Mouse (Mus musculus) intestine, embryonic 15.5 days (tissue): ENCODE data around the gene Npm1. TPM values are rescaled to one million over a fixed set of nuclear protein-coding genes. Genes with fewer than 3 reads are reported as not detected.

ENCODE experiments used
- ATAC-seq: fragments of 200-750 bp; cut with Nextera tagmentation; 2 replicates; pipeline ENCODE4 v1.8.0; 2017; ENCODE audit warnings: moderate TSS enrichment, moderate library complexity
- H3K27ac ChIP-seq: fragments of 300-500 bp; sonication (generic); 2 replicates; pipeline ENCODE4 v1.5.1; 2015; ENCODE audit warnings: mild to moderate bottlenecking, inconsistent platforms
- H3K27me3 ChIP-seq: fragments of 300-500 bp; sonication (generic); replicated peaks from 2 replicates; pipeline ENCODE4 v1.6.1; 2015; ENCODE audit warnings: inconsistent platforms
- H3K36me3 ChIP-seq: fragments of 300-500 bp; sonication (generic); 2 replicates; pipeline ENCODE4 v1.6.1; 2015; ENCODE audit warnings: inconsistent platforms
- H3K4me1 ChIP-seq: fragments of 300-500 bp; sonication (generic); replicated peaks from 2 replicates; pipeline ENCODE4 v1.6.1; 2015; ENCODE audit warnings: inconsistent platforms
- H3K4me2 ChIP-seq: fragments of 300-500 bp; sonication (generic); replicated peaks from 2 replicates; pipeline ENCODE4 v1.6.1; 2015; ENCODE audit warnings: mild to moderate bottlenecking, inconsistent platforms
- H3K4me3 ChIP-seq: fragments of 300-500 bp; sonication (generic); replicated peaks from 2 replicates; pipeline ENCODE4 v1.5.1; 2015; ENCODE audit warnings: inconsistent platforms
- H3K9ac ChIP-seq: fragments of 300-500 bp; sonication (generic); 2 replicates; pipeline ENCODE4 v1.6.1; 2015; ENCODE audit warnings: inconsistent platforms
- H3K9me3 ChIP-seq: fragments of 300-500 bp; sonication (generic); 2 replicates; pipeline ENCODE4 v1.6.1; 2016; ENCODE audit warnings: inconsistent platforms
- WGBS: fragments of 180-500 bp; shearing (Covaris S2); methylation state at CpG from one replicate; pipeline ENCODE4 v1.1.7; 2015; 5-methylcytosine and 5-hydroxymethylcytosine counted together
- polyA plus RNA-seq: library from polyadenylated mRNA; unstranded; fragments of >200 nt; fragmentation: Nextera tagmentation; extraction: Ambion mirVana; gene quantifications from 2 replicates; pipeline ENCODE4 v1.2.1, GENCODE M21; 2015

Gene Npm1
- polyA plus RNA-seq, 1 experiment from 2014 or later = 1,035 TPM

- peaks cover 30% of the 10 kb centered on the region for H3K4me1 ChIP-seq
- no peak overlapping the region for H3K4me3 ChIP-seq
- 23% methylated on average over 22 of the region's 22 CpGs for WGBS
- H3K9me3 ChIP-seq = no peaks in the 10 kb centered on the region
- H3K27me3 ChIP-seq = peaks cover 91% of the 10 kb centered on the region
- H3K27ac ChIP-seq = no peak overlapping the region
- no peak overlapping the region for H3K9ac ChIP-seq
- no peak overlapping the region for H3K4me2 ChIP-seq
- ATAC-seq = no peak
- H3K36me3 ChIP-seq = no peaks in the 10 kb centered on the region
Measured at GRCm38 (mm10) chr11:33198351-33199116, 35.5 kb upstream of the Npm1 start.

GRCm38 (mm10) chr11:33197673-33198072 lies 34.7 kb upstream of the Npm1 start:
- Histone ChIP-seq H3K9ac (no peak overlapping the region), H3K4me3 (no peak overlapping the region), H3K4me1 (peaks cover 22% of the 10 kb centered on the region), H3K27me3 (peaks cover 89% of the 10 kb centered on the region), H3K9me3 (no peaks in the 10 kb centered on the region), H3K4me2 (no peak overlapping the region), H3K27ac (no peak overlapping the region), H3K36me3 (no peaks in the 10 kb centered on the region)
- no peak for ATAC-seq
- WGBS = 24% methylated on average over 15 of the region's 15 CpGs

DNA sequence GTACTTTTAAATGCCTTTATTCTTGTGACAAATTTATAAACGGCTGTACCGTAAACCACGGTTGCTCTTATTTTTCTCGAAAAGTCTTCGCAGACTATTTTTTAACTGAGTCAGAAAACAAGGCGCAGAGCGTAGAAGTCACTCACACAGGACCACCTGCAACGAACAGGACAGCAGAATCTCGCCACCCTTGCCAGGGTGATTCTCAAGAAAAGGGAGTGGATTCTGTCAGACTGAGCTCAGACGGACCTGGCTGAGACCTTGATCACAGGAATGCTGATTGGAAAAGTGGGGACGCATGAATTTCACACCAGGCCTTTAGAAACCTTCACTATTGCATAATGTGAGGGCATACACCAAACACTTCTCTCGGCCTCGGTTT lies 34.1 kb upstream of the Npm1 start:
- H3K4me2 ChIP-seq = no peak overlapping the region
- H3K9ac ChIP-seq = no peak overlapping the region
- H3K4me1 ChIP-seq = peaks cover 18% of the 10 kb centered on the region
- no peak overlapping the region for H3K4me3 ChIP-seq
- H3K27ac ChIP-seq = no peak overlapping the region
- no peaks in the 10 kb centered on the region for H3K9me3 ChIP-seq
- H3K27me3 ChIP-seq = peaks cover 84% of the 10 kb centered on the region
- 26% methylated on average over 13 of the region's 13 CpGs for WGBS
- no peak for ATAC-seq
- H3K36me3 ChIP-seq = no peaks in the 10 kb centered on the region

DNA sequence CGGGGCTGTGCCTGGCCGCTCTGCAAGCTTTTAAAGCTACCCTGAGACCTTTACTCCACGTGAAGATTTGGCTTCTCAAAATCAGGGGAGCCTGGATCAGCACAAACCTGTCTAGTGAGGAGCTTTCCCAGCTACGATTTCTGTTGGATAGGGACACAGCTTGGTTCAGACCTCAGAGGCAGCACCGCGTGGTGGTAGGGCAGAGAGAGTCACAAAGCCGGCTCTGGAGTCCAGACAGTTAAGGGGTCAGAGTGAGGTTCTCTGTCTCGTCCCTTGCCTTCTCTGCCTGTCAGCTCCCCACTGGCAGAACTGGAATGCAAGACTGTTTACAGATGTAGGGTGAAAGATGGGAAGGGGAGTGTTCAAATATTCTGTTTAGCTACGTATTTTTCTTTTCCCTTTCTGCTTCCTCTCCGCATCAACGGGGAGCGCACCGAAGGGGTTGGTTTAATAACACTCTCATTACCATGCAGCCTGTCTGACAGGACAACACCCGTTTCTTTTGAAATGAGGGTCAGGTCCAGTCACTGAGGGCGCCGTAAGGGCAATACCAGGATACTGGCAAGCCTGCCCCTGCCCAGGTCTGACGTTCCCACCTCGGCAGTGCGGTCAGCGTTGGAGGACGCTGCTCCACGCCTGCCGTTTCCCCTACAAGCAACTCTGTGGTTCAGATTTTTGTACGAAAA lies 33.6 kb upstream of the Npm1 start:
- 7% methylated on average over 24 of the region's 24 CpGs for WGBS
- ATAC-seq = no peak

GRCm38 (mm10) chr11:33195531-33196446 lies 32.8 kb upstream of the Npm1 start:
- Histone ChIP-seq H3K27ac (no peak overlapping the region), H3K9ac (no peak overlapping the region), H3K4me3 (no peak overlapping the region), H3K4me1 (peaks cover 9% of the 10 kb centered on the region), H3K4me2 (no peak overlapping the region), H3K27me3 (peaks cover 80% of the 10 kb centered on the region), H3K36me3 (no peaks in the 10 kb centered on the region), H3K9me3 (no peaks in the 10 kb centered on the region)
- ATAC-seq = no peak
- 8% methylated on average over 25 of the region's 25 CpGs for WGBS

More for the DNA sequence above, 33.6 kb upstream of the Npm1 start:
- no peak overlapping the region for H3K9ac ChIP-seq
- peaks cover 17% of the 10 kb centered on the region for H3K4me1 ChIP-seq
- H3K27me3 ChIP-seq = peaks cover 80% of the 10 kb centered on the region
- no peaks in the 10 kb centered on the region for H3K9me3 ChIP-seq
- H3K36me3 ChIP-seq = no peaks in the 10 kb centered on the region
- H3K27ac ChIP-seq = no peak overlapping the region
- no peak overlapping the region for H3K4me2 ChIP-seq
- no peak overlapping the region for H3K4me3 ChIP-seq

- WGBS = 26% methylated on average over 7 of the region's 7 CpGs
- Histone ChIP-seq H3K4me3 (no peak overlapping the region), H3K36me3 (no peaks in the 10 kb centered on the region), H3K27me3 (peaks cover 73% of the 10 kb centered on the region), H3K9me3 (no peaks in the 10 kb centered on the region), H3K4me2 (no peak overlapping the region), H3K9ac (no peak overlapping the region), H3K27ac (no peak overlapping the region), H3K4me1 (0 out of 2 replicates have a peak, but pooled peaks cover 4% of the 10 kb centered on the region)
- no peak for ATAC-seq
Measured at GRCm38 (mm10) chr11:33195061-33195460, 32.1 kb upstream of the Npm1 start.

DNA sequence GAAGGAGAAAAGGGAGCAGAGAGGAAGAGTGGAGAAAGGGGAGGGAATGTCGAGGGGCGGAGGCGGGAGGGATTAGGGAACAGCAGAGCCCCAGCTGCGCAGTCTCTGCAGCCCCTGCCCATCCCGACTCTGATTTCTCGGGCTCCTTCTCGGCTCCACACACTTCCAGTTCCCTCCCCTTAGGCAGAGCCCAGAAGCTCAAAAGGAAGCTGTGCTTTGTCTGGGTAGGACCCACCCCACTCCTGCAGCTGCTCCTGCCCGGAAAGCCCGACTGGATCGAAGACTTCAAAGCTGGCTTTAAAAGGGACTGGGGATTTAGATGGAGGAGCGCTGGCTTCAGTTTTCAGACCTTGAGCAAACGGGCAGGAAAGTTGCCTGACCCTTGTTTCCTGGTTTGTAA lies 30.7 kb upstream of the Npm1 start:
- no peak for ATAC-seq
- Histone ChIP-seq H3K4me2 (peak overlapping the region; percentile 17; the same call in 1 of the 2 replicates), H3K36me3 (no peaks in the 10 kb centered on the region), H3K27ac (no peak overlapping the region), H3K9ac (no peak overlapping the region), H3K9me3 (no peaks in the 10 kb centered on the region), H3K4me3 (0 out of 2 replicates have a peak overlapping the region, but pooled peaks have one; percentile 9), H3K4me1 (0 out of 2 replicates have a peak, but pooled peaks cover 4% of the 10 kb centered on the region), H3K27me3 (peaks cover 63% of the 10 kb centered on the region)
- under 1% methylated on average over 11 of the region's 12 CpGs for WGBS

- Histone ChIP-seq H3K27me3 (peaks cover 20% of the 10 kb centered on the region), H3K27ac (no peak overlapping the region), H3K4me2 (no peak overlapping the region), H3K36me3 (no peaks in the 10 kb centered on the region), H3K9me3 (no peaks in the 10 kb centered on the region), H3K4me3 (no peak overlapping the region), H3K9ac (no peak overlapping the region), H3K4me1 (no peaks in the 10 kb centered on the region)
- 89% methylated on average over 3 of the region's 3 CpGs for WGBS
- ATAC-seq = no peak
Measured at GRCm38 (mm10) chr11:33181804-33182203, 18.8 kb upstream of the Npm1 start.

DNA sequence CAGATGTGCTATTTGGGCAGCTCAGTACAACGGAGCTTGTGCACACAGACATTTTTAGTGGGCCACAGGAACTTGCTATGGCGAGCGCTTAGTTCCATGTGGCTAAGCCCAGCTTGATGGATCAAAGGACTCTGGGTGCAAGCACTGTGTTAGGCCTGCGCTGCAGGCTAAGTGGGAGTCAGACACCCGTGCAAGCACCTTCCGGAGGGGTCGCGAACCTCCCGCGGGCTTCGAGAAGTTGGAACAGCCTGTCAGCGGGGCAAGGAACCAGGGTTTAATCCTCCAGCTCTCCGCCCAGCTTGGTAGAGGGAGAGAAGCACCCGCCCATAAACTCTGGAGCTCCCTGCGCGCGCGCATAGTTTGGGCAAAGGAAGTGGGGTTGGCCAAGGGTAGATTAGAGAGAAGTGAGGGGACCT lies 17.7 kb upstream of the Npm1 start:
- peak overlapping the region; percentile 50 for H3K4me2 ChIP-seq
- WGBS = 5% methylated on average over 18 of the region's 18 CpGs
- no peaks in the 10 kb centered on the region for H3K4me1 ChIP-seq
- H3K27ac ChIP-seq = no peak overlapping the region
- no peaks in the 10 kb centered on the region for H3K9me3 ChIP-seq
- no peak overlapping the region for H3K4me3 ChIP-seq
- peaks cover 20% of the 10 kb centered on the region for H3K27me3 ChIP-seq
- 0 out of 2 replicates have a peak overlapping the region, but pooled peaks have one; percentile 15 for H3K9ac ChIP-seq
- ATAC-seq = no peak
- no peaks in the 10 kb centered on the region for H3K36me3 ChIP-seq

DNA sequence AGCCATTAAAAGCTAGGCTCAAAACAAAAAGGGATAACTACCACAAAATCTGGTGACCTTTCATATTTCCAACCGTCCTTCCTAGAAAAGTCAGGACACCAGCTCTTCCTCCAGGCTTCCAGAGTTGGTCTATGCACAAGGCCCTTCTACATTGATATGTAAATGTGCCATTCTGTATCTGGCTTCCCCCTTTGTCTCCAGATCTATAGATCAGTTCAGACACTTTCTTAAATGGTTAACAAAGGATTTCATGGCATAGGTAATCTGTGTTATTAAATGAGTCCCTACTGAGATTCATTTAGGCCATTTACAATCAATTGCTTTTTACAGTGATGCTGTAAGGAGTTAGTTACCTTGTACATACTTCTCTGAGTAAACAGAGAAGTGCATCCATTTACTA lies 16.8 kb upstream of the Npm1 start:
- no peak overlapping the region for H3K9ac ChIP-seq
- no peaks in the 10 kb centered on the region for H3K9me3 ChIP-seq
- H3K36me3 ChIP-seq = no peaks in the 10 kb centered on the region
- H3K27me3 ChIP-seq = peaks cover 20% of the 10 kb centered on the region
- ATAC-seq = no peak
- 76% methylated on average over 1 of the region's 1 CpGs for WGBS
- no peak overlapping the region for H3K4me2 ChIP-seq
- H3K4me3 ChIP-seq = no peak overlapping the region
- no peak overlapping the region for H3K27ac ChIP-seq
- no peaks in the 10 kb centered on the region for H3K4me1 ChIP-seq

- Histone ChIP-seq H3K9me3 (no peaks in the 10 kb centered on the region), H3K4me2 (no peak overlapping the region), H3K4me3 (no peak overlapping the region), H3K9ac (no peak overlapping the region), H3K36me3 (no peaks in the 10 kb centered on the region), H3K27ac (no peak overlapping the region), H3K4me1 (no peaks in the 10 kb centered on the region), H3K27me3 (peaks cover 20% of the 10 kb centered on the region)
- 31% methylated on average over 20 of the region's 20 CpGs for WGBS
- no peak for ATAC-seq
Measured at GRCm38 (mm10) chr11:33176525-33177245, 13.7 kb upstream of the Npm1 start.
